Mouse (Mus musculus) gastrocnemius, postnatal 10 days (tissue): ENCODE results near the gene Gm9732. TPM values are rescaled to one million over a fixed set of nuclear protein-coding genes. Genes with fewer than 3 reads are reported as not detected.
"Not testable (repeated sequence)": the region's sequence is repeated elsewhere in the genome, so short reads cannot be mapped to it uniquely, and the experiment has no call there.

ENCODE experiments used
- DNase-seq: peaks from one replicate; pipeline ENCODE4 v3.0.0; 2021; ENCODE audit warnings: mixed read lengths
- long read RNA-seq, 2 experiments: library from polyadenylated mRNA; stranded (forward); transcript quantifications; one replicate each; pipeline ENCODE4 v2.0.0; 2021
- total RNA-seq, 2 experiments: library from RNA; stranded (reverse); gene quantifications; 2 replicates each; pipeline ENCODE4 v1.2.3; 2021

Gm9732 gene
- not detected for total RNA-seq
- long read RNA-seq, experiment 1, result 0 reads
- long read RNA-seq, experiment 2, result 0 reads

GRCm38 (mm10) chr14:43274986-43275511 lies at the start of gene Gm9732:
Gene Gm9732, plus strand, starts transcription at chr14:43275036.
- not testable (repeated sequence) for DNase-seq

GRCm38 (mm10) chr14:43235204-43235603 lies 39.6 kb upstream of the Gm9732 start, which contains the start of gene Gm8122:
Gene Gm8122, minus strand, starts transcription at chr14:43235304.
- not testable (repeated sequence) for DNase-seq

GRCm38 (mm10) chr14:43237769-43238168 lies 37.1 kb upstream of the Gm9732 start:
- DNase-seq, result not testable (repeated sequence)

GRCm38 (mm10) chr14:43249611-43250170 lies 25.1 kb upstream of the Gm9732 start:
- peak; percentile 13 for DNase-seq

- DNase-seq, result peak; percentile 5
These were observed 24.1 kb upstream of the Gm9732 start for GRCm38 (mm10) chr14:43250549-43251253.

- DNase-seq, result not testable (repeated sequence)
These were observed 18.3 kb upstream of the Gm9732 start for GRCm38 (mm10) chr14:43256511-43256910.

- DNase-seq, result not testable (repeated sequence)
These were observed 16.5 kb upstream of the Gm9732 start, which contains the start of gene Gm8126 for GRCm38 (mm10) chr14:43258349-43258748. Gene Gm8126, plus strand, starts transcription at chr14:43258649.

- DNase-seq, result peak; percentile 4
These were observed 11.4 kb upstream of the Gm9732 start for GRCm38 (mm10) chr14:43263421-43263820.

- peak; percentile 2 for DNase-seq
These were observed 6.2 kb upstream of the Gm9732 start for GRCm38 (mm10) chr14:43268521-43269084.

GRCm38 (mm10) chr14:43269211-43269610 lies 5.6 kb upstream of the Gm9732 start:
- DNase-seq, result not testable (repeated sequence)

- DNase-seq, result not testable (repeated sequence)
These were observed 1.7 kb upstream of the Gm9732 start for GRCm38 (mm10) chr14:43273161-43273560.

- DNase-seq, result not testable (repeated sequence)
These were observed 916 bp downstream of the Gm9732 start for GRCm38 (mm10) chr14:43275752-43276151.

- DNase-seq, result not testable (repeated sequence)
These were observed 2.6 kb downstream of the Gm9732 start for GRCm38 (mm10) chr14:43277468-43277867.

- DNase-seq, result not testable (repeated sequence)
These were observed 3.3 kb downstream of the Gm9732 start for GRCm38 (mm10) chr14:43278146-43278545.

GRCm38 (mm10) chr14:43278681-43279080 lies 3.8 kb downstream of the Gm9732 start:
- DNase-seq, result not testable (repeated sequence)

GRCm38 (mm10) chr14:43293503-43293902 lies 18.7 kb downstream of the Gm9732 start, which contains the start of gene Gm8127:
Gene Gm8127, minus strand, starts transcription at chr14:43293832.
- not testable (repeated sequence) for DNase-seq

GRCm38 (mm10) chr14:43319516-43319915 lies 44.7 kb downstream of the Gm9732 start:
- DNase-seq, result not testable (repeated sequence)

GRCm38 (mm10) chr14:43328603-43329002 lies 53.8 kb downstream of the Gm9732 start:
- DNase-seq, result not testable (repeated sequence)

- DNase-seq, result not testable (repeated sequence)
These were observed 56.6 kb downstream of the Gm9732 start for GRCm38 (mm10) chr14:43331362-43331880.

GRCm38 (mm10) chr14:43337646-43338045 lies 62.8 kb downstream of the Gm9732 start:
- DNase-seq, result not testable (repeated sequence)

GRCm38 (mm10) chr14:43347711-43348110 lies 72.9 kb downstream of the Gm9732 start, which contains the start of gene 1700001F09Rik:
Gene 1700001F09Rik, minus strand, starts transcription at chr14:43347811.
- not testable (repeated sequence) for DNase-seq

- DNase-seq, result not testable (repeated sequence)
These were observed 78.1 kb downstream of the Gm9732 start for GRCm38 (mm10) chr14:43352944-43353343.
